Mouse (Mus musculus) embryonic fibroblast, embryonic 13.5 days (primary cell): ENCODE results near the gene Dnase2b. TPM values are rescaled to one million over a fixed set of nuclear protein-coding genes. Genes with fewer than 3 reads are reported as not detected.

Source experiments
- H3K27ac ChIP-seq: 2 replicates; pipeline ENCODE4 v1.5.1; 2012; ENCODE audit warnings: low read length, control low read depth, inconsistent platforms; ENCODE audit not compliant: insufficient read depth
- H3K4me1 ChIP-seq: 2 replicates; pipeline ENCODE4 v1.6.1; 2011; ENCODE audit warnings: low read length; ENCODE audit not compliant: control insufficient read depth, insufficient read depth
- H3K4me3 ChIP-seq: 2 replicates; pipeline ENCODE4 v1.5.1; 2011; ENCODE audit warnings: mild to moderate bottlenecking, control low read depth, low read length; ENCODE audit not compliant: insufficient read depth
- CTCF ChIP-seq: IDR thresholded peaks from 2 replicates; pipeline ENCODE4 v1.5.1; 2011; ENCODE audit warnings: mild to moderate bottlenecking, control low read depth, low read length, moderate library complexity, borderline replicate concordance; ENCODE audit not compliant: insufficient read depth
- POLR2A ChIP-seq: IDR thresholded peaks from 2 replicates; pipeline ENCODE4 v1.6.1; 2011; ENCODE audit warnings: low read depth, mild to moderate bottlenecking, control low read depth, low read length, moderate library complexity
- polyA plus RNA-seq: library from polyadenylated mRNA; stranded (reverse); fragments of >200 nt; gene quantifications from 2 replicates; pipeline ENCODE4 v1.2.4, GENCODE M21; 2011; ENCODE audit warnings: low read depth; ENCODE audit not compliant: missing spikeins, insufficient read length

Dnase2b gene
- polyA plus RNA-seq, 1 experiment = not detected

GRCm38 (mm10) chr3:146599198-146599900 is 16.0 kb downstream of the Dnase2b start:
- no peak overlapping the region for H3K27ac ChIP-seq
- TF ChIP-seq POLR2A = no peak
- no peaks in the 10 kb centered on the region for H3K4me1 ChIP-seq
- no peak overlapping the region for H3K4me3 ChIP-seq

- TF ChIP-seq POLR2A (no peak), CTCF (no peak)
- H3K4me3 ChIP-seq = no peak overlapping the region
- no peaks in the 10 kb centered on the region for H3K4me1 ChIP-seq
- no peak overlapping the region for H3K27ac ChIP-seq
Measured at GRCm38 (mm10) chr3:146598411-146598810, 17.0 kb downstream of the Dnase2b start.

GRCm38 (mm10) chr3:146596864-146597263 is 18.5 kb downstream of the Dnase2b start:
- H3K27ac ChIP-seq = no peak overlapping the region
- TF ChIP-seq CTCF = no peak
- no peak for TF ChIP-seq POLR2A
- H3K4me3 ChIP-seq = no peak overlapping the region
- no peaks in the 10 kb centered on the region for H3K4me1 ChIP-seq

- Histone ChIP-seq H3K27ac (no peak overlapping the region), H3K4me1 (no peaks in the 10 kb centered on the region), H3K4me3 (no peak overlapping the region)
- TF ChIP-seq POLR2A (no peak), CTCF (no peak)
Measured at GRCm38 (mm10) chr3:146596387-146596786, 19.0 kb downstream of the Dnase2b start.

- no peak overlapping the region for H3K4me3 ChIP-seq
- H3K27ac ChIP-seq = no peak overlapping the region
- no peaks in the 10 kb centered on the region for H3K4me1 ChIP-seq
- TF ChIP-seq POLR2A (no peak), CTCF (no peak)
Measured at GRCm38 (mm10) chr3:146595440-146595839, 20.0 kb downstream of the Dnase2b start.

GRCm38 (mm10) chr3:146591601-146592000 is 23.8 kb downstream of the Dnase2b start:
- Histone ChIP-seq H3K4me1 (no peaks in the 10 kb centered on the region), H3K4me3 (no peak overlapping the region), H3K27ac (no peak overlapping the region)
- no peak for TF ChIP-seq CTCF
- no peak for TF ChIP-seq POLR2A

GRCm38 (mm10) chr3:146591159-146591558 is 24.2 kb downstream of the Dnase2b start:
- Histone ChIP-seq H3K27ac (no peak overlapping the region), H3K4me1 (no peaks in the 10 kb centered on the region), H3K4me3 (no peak overlapping the region)
- no peak for TF ChIP-seq CTCF
- no peak for TF ChIP-seq POLR2A

- TF ChIP-seq CTCF (no peak), POLR2A (no peak)
- Histone ChIP-seq H3K27ac (no peak overlapping the region), H3K4me3 (no peak overlapping the region), H3K4me1 (no peaks in the 10 kb centered on the region)
Measured at GRCm38 (mm10) chr3:146589523-146589922, 25.9 kb downstream of the Dnase2b start.

GRCm38 (mm10) chr3:146586616-146587015 is 28.8 kb downstream of the Dnase2b start:
- Histone ChIP-seq H3K4me1 (0 out of 2 replicates have a peak, but pooled peaks cover 2% of the 10 kb centered on the region), H3K4me3 (no peak overlapping the region), H3K27ac (no peak overlapping the region)
- TF ChIP-seq POLR2A = no peak
- no peak for TF ChIP-seq CTCF

- Histone ChIP-seq H3K27ac (no peak overlapping the region), H3K4me3 (no peak overlapping the region), H3K4me1 (0 out of 2 replicates have a peak, but pooled peaks cover 2% of the 10 kb centered on the region)
- no peak for TF ChIP-seq CTCF
- no peak for TF ChIP-seq POLR2A
Measured at GRCm38 (mm10) chr3:146583908-146584307, 31.5 kb downstream of the Dnase2b start.

- Histone ChIP-seq H3K27ac (no peak overlapping the region), H3K4me3 (no peak overlapping the region), H3K4me1 (0 out of 2 replicates have a peak, but pooled peaks cover 2% of the 10 kb centered on the region)
- TF ChIP-seq CTCF = no peak
- no peak for TF ChIP-seq POLR2A
Measured at GRCm38 (mm10) chr3:146583478-146583877, 31.9 kb downstream of the Dnase2b start.
